Mouse (Mus musculus): ENCODE measurements around the gene Fam131b.
A peak's percentile ranks its signal among the peaks of the same experiment; 100 is the strongest.

DNA sequence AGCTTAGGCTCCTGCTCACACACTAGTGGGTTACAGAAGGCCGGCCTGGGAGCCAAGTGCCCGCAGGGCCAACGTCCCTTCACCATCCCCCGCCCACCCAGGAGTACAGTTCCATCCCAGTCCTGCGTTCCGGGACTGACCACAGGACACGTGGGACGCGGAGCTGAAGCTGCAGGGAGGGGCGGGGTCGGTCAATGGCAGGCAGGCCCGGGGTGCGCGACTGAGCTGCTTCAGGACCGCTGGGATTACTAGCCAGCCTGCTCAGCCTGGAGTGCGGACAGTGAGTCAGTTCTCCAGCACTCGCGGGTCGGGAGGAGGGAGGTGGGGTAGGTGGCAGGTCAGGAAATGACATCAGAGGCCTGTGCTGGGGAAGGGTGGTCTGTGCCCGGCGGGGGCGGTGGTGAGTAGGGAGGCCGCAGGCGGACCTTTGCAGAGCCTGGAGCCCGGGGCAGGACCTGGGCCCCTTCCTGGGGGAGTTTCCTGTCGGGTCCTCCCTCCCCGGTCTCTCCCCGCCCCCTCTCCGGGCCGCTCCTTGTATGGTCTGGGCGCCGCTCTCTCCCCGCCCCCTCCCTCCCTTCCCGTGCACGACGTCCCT is 25.1 kb upstream of the Fam131b start, which contains the start of gene Zyx:
- TF ChIP-seq POLR2A (IDR thresholded peaks at IDR 0.05; ENCODE audit: borderline replicate concordance, extremely low read depth, insufficient read depth, insufficient read length, poor library complexity, severe bottlenecking) (no peak), CTCF (IDR thresholded peaks at IDR 0.05; ENCODE audit: borderline replicate concordance, extremely low read depth, insufficient read depth, insufficient read length) (peak; percentile 37; the same call in 1 of the 2 replicates)

Data from brain, embryonic 14.5 days (tissue).